Mouse (Mus musculus) stomach, postnatal 0 days (tissue): ENCODE measurements at regions not wholly inside any gene's neighbourhood (a gene's known extent, or its start where the extent isn't known, plus 50 kb on each side); places are given as distances from the start of the nearest gene placed in this dataset.

Experiments
- ATAC-seq: fragments of 200-750 bp; cut with Nextera tagmentation; 2 replicates; pipeline ENCODE4 v1.8.0; 2017; ENCODE audit not compliant: low FRiP score, low TSS enrichment
- DNase-seq: peaks from one replicate; pipeline ENCODE4 v3.0.0-alpha.2; 2016; ENCODE audit warnings: low spot score
- H3K27ac ChIP-seq: fragments of 300-500 bp; sonication (generic); replicated peaks from 2 replicates; pipeline ENCODE4 v1.5.1; 2014; ENCODE audit warnings: mild to moderate bottlenecking, control low read depth
- H3K27me3 ChIP-seq: fragments of 300-500 bp; sonication (generic); 2 replicates; pipeline ENCODE4 v1.6.1; 2014; ENCODE audit warnings: low read length; ENCODE audit not compliant: control insufficient read depth, insufficient read depth
- H3K36me3 ChIP-seq: fragments of 300-500 bp; sonication (generic); 2 replicates; pipeline ENCODE4 v1.6.1; 2014; ENCODE audit warnings: low read length, mixed read lengths; ENCODE audit not compliant: control insufficient read depth, insufficient read depth
- H3K4me1 ChIP-seq: fragments of 300-500 bp; sonication (generic); replicated peaks from 2 replicates; pipeline ENCODE4 v1.6.1; 2014; ENCODE audit warnings: antibody characterized with exemption; ENCODE audit not compliant: control insufficient read depth, insufficient read depth
- H3K4me2 ChIP-seq: fragments of 300-500 bp; sonication (generic); replicated peaks from 2 replicates; pipeline ENCODE4 v1.6.1; 2014; ENCODE audit warnings: low read depth, mild to moderate bottlenecking, control low read depth, moderate library complexity
- H3K4me3 ChIP-seq: fragments of 300-500 bp; sonication (generic); 2 replicates; pipeline ENCODE4 v1.5.1; 2014; ENCODE audit warnings: low read depth, low read length, control low read depth
- H3K9ac ChIP-seq: fragments of 300-500 bp; sonication (generic); 2 replicates; pipeline ENCODE4 v1.6.1; 2014; ENCODE audit warnings: mild to moderate bottlenecking, low read length, control low read depth, mixed read lengths
- H3K9me3 ChIP-seq: fragments of 300-500 bp; sonication (generic); 2 replicates; pipeline ENCODE4 v1.6.1; 2016; ENCODE audit warnings: low read length; ENCODE audit not compliant: control insufficient read depth
- CTCF ChIP-seq: IDR thresholded peaks from 2 replicates; pipeline ENCODE4 v1.5.1; 2016; ENCODE audit warnings: antibody characterized with exemption, low read depth, mild to moderate bottlenecking, moderate library complexity
- EP300 ChIP-seq: optimal IDR thresholded peaks from 2 replicates; pipeline ENCODE3; 2016; ENCODE audit warnings: antibody characterized with exemption
- WGBS: fragments of 180-500 bp; shearing (Covaris S2); extraction: QIAGEN DNeasy Blood & Tissue Kit; methylation state at CpG from one replicate; pipeline ENCODE4 v1.1.7; 2014; 5-methylcytosine and 5-hydroxymethylcytosine counted together

DNA sequence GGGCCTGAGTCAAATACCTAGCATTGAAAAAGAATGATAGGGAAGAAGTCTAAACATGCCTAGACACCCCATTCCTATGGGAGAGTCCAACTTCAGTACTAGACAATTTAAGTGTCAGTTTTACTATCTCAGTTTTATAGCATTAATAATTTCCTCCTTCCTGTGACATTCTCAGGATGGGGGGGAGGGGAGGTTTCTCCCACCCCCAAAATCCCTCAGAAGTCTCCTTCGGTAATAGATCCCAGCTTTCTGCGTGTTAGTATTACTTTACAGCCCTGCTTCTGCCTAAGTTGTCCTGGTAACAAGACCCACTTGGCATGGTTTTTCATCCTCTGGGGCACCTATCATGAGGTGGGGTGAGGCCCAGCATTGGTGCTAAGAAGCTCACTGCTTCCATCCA, 202.9 kb upstream of the Dapk1 start:
- ATAC-seq (no peak), DNase-seq (no peak)
- Histone ChIP-seq H3K27ac (no peak overlapping the region), H3K27me3 (no peaks in the 10 kb centered on the region), H3K9me3 (no peaks in the 10 kb centered on the region), H3K4me1 (no peaks in the 10 kb centered on the region), H3K36me3 (no peaks in the 10 kb centered on the region), H3K4me2 (no peak overlapping the region), H3K9ac (no peak overlapping the region), H3K4me3 (no peak overlapping the region)
- TF ChIP-seq EP300 (no peak), CTCF (no peak)
- WGBS: 91% methylated on average over 2 of the region's 2 CpGs

DNA sequence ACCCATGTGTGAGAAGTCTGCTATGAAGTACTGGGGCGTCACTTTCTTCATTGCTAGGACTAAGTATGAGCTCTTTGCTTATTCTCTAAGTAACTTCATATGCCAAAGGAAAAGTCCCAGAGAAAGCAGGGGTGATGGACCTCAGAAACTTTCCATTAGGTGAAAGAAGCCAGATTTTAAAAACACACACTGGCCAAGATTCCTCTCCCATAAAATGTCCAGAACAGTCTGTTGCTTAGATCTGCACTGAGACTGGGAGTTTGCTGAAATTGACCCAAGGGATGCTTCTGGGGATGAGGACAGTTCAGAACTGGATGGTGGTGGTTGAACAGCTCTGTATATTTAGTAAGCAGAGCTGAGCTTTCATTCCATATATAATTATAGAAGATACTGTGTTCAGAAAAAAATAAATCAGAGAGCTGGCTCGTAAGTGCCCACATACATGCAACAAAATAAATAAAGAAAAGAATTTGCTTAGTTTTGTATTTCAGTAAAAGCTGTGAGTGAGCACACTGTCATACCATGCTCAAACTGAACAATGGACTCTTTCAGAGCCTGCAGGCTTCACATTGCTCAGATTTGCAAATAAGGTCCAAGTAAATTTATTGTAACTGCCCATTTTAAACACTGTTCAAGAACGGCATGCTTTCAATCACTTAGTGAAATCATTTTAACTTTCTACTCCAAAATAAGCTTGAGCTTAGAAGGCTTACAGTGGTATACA, 200.8 kb upstream of the Dapk1 start:
- no peak overlapping the region for H3K4me2 ChIP-seq
- no peak overlapping the region for H3K9ac ChIP-seq
- no peaks in the 10 kb centered on the region for H3K36me3 ChIP-seq
- WGBS: 46% methylated on average over 3 of the region's 3 CpGs
- H3K4me1 ChIP-seq: no peaks in the 10 kb centered on the region
- no peaks in the 10 kb centered on the region for H3K27me3 ChIP-seq
- H3K4me3 ChIP-seq: no peak overlapping the region
- TF ChIP-seq EP300: no peak
- TF ChIP-seq CTCF: no peak
- ATAC-seq: no peak; the same call in 1 of the 2 replicates
- H3K27ac ChIP-seq: no peak overlapping the region
- DNase-seq: no peak
- no peaks in the 10 kb centered on the region for H3K9me3 ChIP-seq

DNA sequence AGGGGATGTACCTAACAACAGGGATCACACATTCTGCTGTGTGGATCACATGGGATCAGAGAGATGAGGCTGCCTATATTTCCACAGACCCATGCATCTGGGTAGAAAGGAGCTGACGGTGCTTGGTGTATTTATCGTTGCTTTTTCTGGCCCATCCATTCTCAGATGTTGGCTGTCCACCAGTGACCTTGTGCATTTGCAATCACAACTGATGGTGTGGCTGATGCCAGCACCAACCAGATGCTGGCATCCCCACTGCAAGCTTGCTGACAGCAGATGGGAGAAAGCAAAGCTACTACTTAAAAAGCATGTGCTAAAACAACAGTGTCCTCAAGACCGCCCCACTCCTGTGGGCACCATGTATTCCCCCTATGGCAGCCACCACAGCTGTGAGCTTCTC, 198.3 kb upstream of the Dapk1 start:
- ATAC-seq (no peak), DNase-seq (no peak)
- H3K27me3 ChIP-seq: no peaks in the 10 kb centered on the region
- H3K4me1 ChIP-seq: no peaks in the 10 kb centered on the region
- no peaks in the 10 kb centered on the region for H3K36me3 ChIP-seq
- H3K4me2 ChIP-seq: no peak overlapping the region
- H3K27ac ChIP-seq: no peak overlapping the region
- no peak overlapping the region for H3K4me3 ChIP-seq
- TF ChIP-seq EP300: no peak
- no peak for TF ChIP-seq CTCF
- no peaks in the 10 kb centered on the region for H3K9me3 ChIP-seq
- no peak overlapping the region for H3K9ac ChIP-seq
- WGBS: 74% methylated on average over 3 of the region's 3 CpGs

DNA sequence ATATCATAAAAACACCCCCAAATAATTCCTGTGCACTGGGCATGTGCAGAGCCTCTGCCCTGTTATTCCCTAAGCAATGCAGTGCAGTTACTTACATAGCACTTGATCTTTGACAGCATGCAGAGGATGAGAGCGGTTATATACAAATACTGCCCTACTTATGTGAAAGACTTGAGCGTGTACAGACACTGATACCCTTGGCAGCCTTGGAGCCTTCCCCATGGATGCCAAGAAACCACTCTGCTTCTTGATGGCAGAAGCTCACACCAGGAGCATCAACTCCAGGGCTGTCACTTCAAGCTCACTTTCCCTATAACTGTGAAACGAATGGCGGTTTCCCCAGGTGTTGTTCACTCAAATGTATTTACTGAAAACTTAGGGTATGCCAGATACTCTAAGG, 194.4 kb upstream of the Dapk1 start:
- Histone ChIP-seq H3K36me3 (no peaks in the 10 kb centered on the region), H3K27me3 (no peaks in the 10 kb centered on the region), H3K4me1 (no peaks in the 10 kb centered on the region), H3K9me3 (no peaks in the 10 kb centered on the region), H3K27ac (no peak overlapping the region), H3K9ac (no peak overlapping the region), H3K4me2 (no peak overlapping the region), H3K4me3 (no peak overlapping the region)
- WGBS: 79% methylated on average over 4 of the region's 4 CpGs
- ATAC-seq (no peak), DNase-seq (no peak)
- TF ChIP-seq EP300 (no peak), CTCF (no peak)

DNA sequence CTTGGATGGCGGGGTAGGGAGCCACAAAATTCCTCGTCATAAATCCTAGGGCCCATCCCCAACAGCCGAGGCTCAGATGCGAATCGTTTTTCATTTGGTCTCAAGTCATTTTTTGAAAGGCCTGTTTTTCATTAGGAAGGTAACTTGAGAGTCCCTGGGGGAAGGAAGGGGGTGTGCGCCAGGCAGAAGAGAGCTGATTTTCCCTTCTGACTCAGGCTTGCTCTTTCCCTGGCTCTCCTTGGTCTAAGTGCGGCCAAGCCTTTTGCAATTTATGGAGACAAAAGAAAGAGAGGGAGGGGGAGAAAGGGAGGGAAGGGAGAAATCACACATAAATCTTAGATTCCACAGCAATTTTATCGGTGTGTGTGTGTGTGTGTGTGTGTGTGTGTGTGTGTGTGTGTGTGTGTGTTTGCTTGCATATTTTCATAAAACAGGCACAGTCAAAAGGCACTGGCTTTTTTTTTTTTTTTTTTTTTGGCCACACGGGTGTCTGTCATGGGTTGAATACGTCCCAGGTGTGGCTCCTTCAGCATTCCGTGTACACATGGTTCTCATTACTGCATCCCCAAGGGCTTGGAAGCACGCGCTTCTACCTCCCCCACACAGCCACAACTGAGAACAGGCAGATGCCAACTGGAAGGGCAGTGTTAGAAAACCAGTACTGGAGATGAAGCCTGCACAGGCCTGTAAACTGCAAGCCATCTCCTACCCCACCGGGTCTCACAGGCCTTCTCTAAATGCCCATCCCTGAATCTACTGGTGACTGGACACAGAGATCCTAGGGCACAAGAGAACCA, 191.8 kb upstream of the Dapk1 start:
- Histone ChIP-seq H3K27me3 (no peaks in the 10 kb centered on the region), H3K9ac (no peak overlapping the region), H3K27ac (no peak overlapping the region; the same call in 1 of the 2 replicates), H3K4me3 (no peak overlapping the region), H3K4me2 (no peak overlapping the region), H3K9me3 (no peaks in the 10 kb centered on the region), H3K36me3 (no peaks in the 10 kb centered on the region), H3K4me1 (no peaks in the 10 kb centered on the region)
- WGBS: 50% methylated on average over 14 of the region's 14 CpGs
- TF ChIP-seq CTCF: no peak
- TF ChIP-seq EP300: no peak
- ATAC-seq: no peak
- DNase-seq: no peak

DNA sequence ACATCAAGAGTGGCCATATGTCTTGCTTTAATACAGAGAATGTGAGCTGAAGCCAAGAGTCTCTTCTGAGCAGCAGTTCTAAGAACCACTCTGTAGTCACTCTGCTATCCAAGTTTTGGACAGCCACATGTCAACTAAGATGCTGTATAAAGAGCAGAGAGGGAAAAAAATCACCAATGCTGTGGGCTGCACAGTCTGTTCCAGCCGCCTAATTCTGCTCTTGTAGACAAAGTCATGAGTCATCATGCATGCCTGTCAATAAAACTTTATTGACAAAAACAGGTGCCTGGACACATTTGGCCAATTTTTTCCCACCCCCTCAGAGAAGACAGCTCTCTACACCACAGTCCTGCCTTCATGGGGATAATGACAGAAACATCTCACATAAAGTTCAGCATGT, 185.7 kb upstream of the Dapk1 start:
- no peak for TF ChIP-seq EP300
- TF ChIP-seq CTCF: no peak
- no peak for ATAC-seq
- Histone ChIP-seq H3K27me3 (no peaks in the 10 kb centered on the region), H3K4me3 (no peak overlapping the region), H3K36me3 (no peaks in the 10 kb centered on the region), H3K27ac (peak overlapping the region; percentile 9; the same call in 1 of the 2 replicates), H3K9ac (no peak overlapping the region), H3K4me1 (no peaks in the 10 kb centered on the region), H3K4me2 (no peak overlapping the region), H3K9me3 (no peaks in the 10 kb centered on the region)
- DNase-seq: no peak
- WGBS: 74% methylated on average over 1 of the region's 1 CpGs
